Mouse (Mus musculus) forebrain, postnatal 0 days (tissue): ENCODE results near the gene Tmx2. TPM values are rescaled to one million over a fixed set of nuclear protein-coding genes. Genes with fewer than 3 reads are reported as not detected.
A peak's percentile ranks its signal among the peaks of the same experiment; 100 is the strongest.

Experiments
- ATAC-seq: fragments of 200-750 bp; cut with Nextera tagmentation; 2 replicates; pipeline ENCODE4 v1.8.0; 2017; ENCODE audit warnings: mild to moderate bottlenecking, moderate library complexity
- DNase-seq: peaks from one replicate; pipeline ENCODE4 v3.0.0-alpha.2; 2015
- H3K27ac ChIP-seq: fragments of 300-500 bp; sonication (generic); 2 replicates; pipeline ENCODE4 v1.5.1; 2014; ENCODE audit warnings: low read depth, mild to moderate bottlenecking, antibody characterized with exemption, low read length, moderate library complexity, mixed read lengths
- H3K27me3 ChIP-seq: fragments of 300-500 bp; sonication (generic); 2 replicates; pipeline ENCODE4 v1.6.1; 2014; ENCODE audit warnings: mild to moderate bottlenecking, low read length, mixed read lengths; ENCODE audit not compliant: insufficient read depth
- H3K36me3 ChIP-seq: fragments of 300-500 bp; sonication (generic); 2 replicates; pipeline ENCODE4 v1.6.1; 2014; ENCODE audit warnings: mild to moderate bottlenecking, moderate library complexity; ENCODE audit not compliant: insufficient read depth
- H3K4me1 ChIP-seq: fragments of 300-500 bp; sonication (generic); 2 replicates; pipeline ENCODE4 v1.6.1; 2014; ENCODE audit warnings: antibody characterized with exemption; ENCODE audit not compliant: insufficient read depth
- H3K4me2 ChIP-seq: fragments of 300-500 bp; sonication (generic); 2 replicates; pipeline ENCODE4 v1.6.1; 2014; ENCODE audit warnings: low read depth, mild to moderate bottlenecking, moderate library complexity
- H3K4me3 ChIP-seq: fragments of 300-500 bp; sonication (generic); 2 replicates; pipeline ENCODE4 v1.5.1; 2014; ENCODE audit warnings: low read depth, low read length, mixed read lengths
- H3K9ac ChIP-seq: fragments of 300-500 bp; sonication (generic); 2 replicates; pipeline ENCODE4 v1.6.1; 2014; ENCODE audit warnings: mild to moderate bottlenecking
- H3K9me3 ChIP-seq: fragments of 300-500 bp; sonication (generic); 2 replicates; pipeline ENCODE4 v1.6.1; 2016; ENCODE audit warnings: low read length
- CTCF ChIP-seq: sonication (generic); IDR thresholded peaks from 2 replicates; pipeline ENCODE4 v1.5.1; 2016; ENCODE audit warnings: antibody characterized with exemption, control low read depth, low read depth
- WGBS: fragments of 180-500 bp; shearing (Covaris S2); extraction: QIAGEN DNeasy Blood & Tissue Kit; methylation state at CpG from one replicate; pipeline ENCODE4 v1.1.7; 2014; 5-methylcytosine and 5-hydroxymethylcytosine counted together
- polyA plus RNA-seq: library from polyadenylated mRNA; unstranded; fragments of >200 nt; fragmentation: Nextera tagmentation; extraction: Ambion mirVana; gene quantifications from 2 replicates; pipeline ENCODE4 v1.2.1, GENCODE M21; 2015
- total RNA-seq: library from RNA; depleted of rRNA; stranded (reverse); fragments of >200 nt; gene quantifications from 2 replicates; pipeline ENCODE4 v1.2.3, GENCODE M21; 2014

The Tmx2 gene
- total and polyA plus RNA-seq, 2 experiments from 2014 or later = 130 to 248 TPM

DNA sequence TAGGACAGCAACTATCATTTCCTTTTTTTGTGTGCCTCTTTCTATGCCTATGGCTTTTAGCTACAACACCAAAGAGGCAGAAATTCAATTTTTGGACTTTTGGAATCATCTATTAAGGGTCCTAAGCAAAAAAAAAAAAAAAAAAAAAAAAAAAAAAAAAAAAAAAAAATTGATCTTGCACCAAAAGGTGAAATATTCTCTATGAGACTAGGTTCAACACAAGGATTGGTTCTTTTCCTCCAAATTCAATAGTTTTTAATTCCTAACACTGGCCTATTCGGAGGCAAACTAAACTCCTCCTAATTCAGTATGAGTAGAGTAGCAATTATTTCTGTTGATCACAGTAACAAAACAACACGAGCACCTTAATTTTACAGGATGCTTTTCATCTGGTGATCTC, 33.0 kb upstream of the Tmx2 start:
- Histone ChIP-seq H3K4me1 (peaks cover 9% of the 10 kb centered on the region; the same call in 1 of the 2 replicates), H3K4me2 (no peak overlapping the region), H3K36me3 (peaks cover 16% of the 10 kb centered on the region), H3K4me3 (no peak overlapping the region), H3K27ac (no peak overlapping the region), H3K9me3 (no peaks in the 10 kb centered on the region), H3K9ac (no peak overlapping the region), H3K27me3 (no peaks in the 10 kb centered on the region)
- no peak for TF ChIP-seq CTCF
- ATAC-seq (no peak), DNase-seq (no peak)
- 82% methylated on average over 2 of the region's 2 CpGs for WGBS

GRCm38 (mm10) chr2:84707523-84707922, 28.6 kb upstream of the Tmx2 start:
- no peak overlapping the region for H3K4me3 ChIP-seq
- no peaks in the 10 kb centered on the region for H3K27me3 ChIP-seq
- no peak overlapping the region for H3K9ac ChIP-seq
- no peak for TF ChIP-seq CTCF
- H3K9me3 ChIP-seq = no peaks in the 10 kb centered on the region
- 0 out of 2 replicates have a peak, but pooled peaks cover 3% of the 10 kb centered on the region for H3K4me1 ChIP-seq
- ATAC-seq = no peak
- DNase-seq = no peak
- WGBS = 10% methylated on average over 1 of the region's 1 CpGs
- no peak overlapping the region for H3K27ac ChIP-seq
- H3K36me3 ChIP-seq = peaks cover 28% of the 10 kb centered on the region
- H3K4me2 ChIP-seq = no peak overlapping the region

GRCm38 (mm10) chr2:84705295-84705694, 26.4 kb upstream of the Tmx2 start:
- Histone ChIP-seq H3K4me2 (no peak overlapping the region), H3K4me1 (0 out of 2 replicates have a peak, but pooled peaks cover 3% of the 10 kb centered on the region), H3K27ac (no peak overlapping the region), H3K4me3 (no peak overlapping the region), H3K9me3 (no peaks in the 10 kb centered on the region), H3K9ac (no peak overlapping the region), H3K27me3 (no peaks in the 10 kb centered on the region), H3K36me3 (peaks cover 24% of the 10 kb centered on the region)
- DNase-seq (no peak), ATAC-seq (no peak)
- 94% methylated on average over 1 of the region's 1 CpGs for WGBS
- no peak for TF ChIP-seq CTCF

DNA sequence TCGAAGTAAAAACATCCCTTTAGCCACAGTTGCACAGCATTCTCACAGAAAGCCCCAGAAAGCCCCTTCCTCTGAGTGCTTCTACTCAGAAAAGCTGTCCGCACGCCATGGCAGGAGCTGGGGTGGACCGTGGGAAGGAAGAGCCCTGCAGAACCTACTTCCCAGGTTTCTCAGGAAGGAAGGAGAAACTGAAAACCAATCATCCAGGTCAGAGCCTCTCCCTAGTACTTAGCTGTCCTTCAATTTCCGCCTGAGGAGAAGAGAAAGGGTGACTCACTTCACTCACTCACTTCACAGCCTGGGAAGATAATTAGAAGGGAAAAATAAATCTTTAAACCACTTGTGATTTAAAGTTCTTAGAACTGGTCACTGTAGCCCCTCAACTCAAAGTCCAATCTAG, 25.4 kb upstream of the Tmx2 start:
- no peaks in the 10 kb centered on the region for H3K27me3 ChIP-seq
- H3K4me2 ChIP-seq = no peak overlapping the region
- H3K9me3 ChIP-seq = no peaks in the 10 kb centered on the region
- H3K9ac ChIP-seq = no peak overlapping the region
- peaks cover 18% of the 10 kb centered on the region for H3K36me3 ChIP-seq
- no peak for DNase-seq
- TF ChIP-seq CTCF = no peak
- no peak overlapping the region for H3K4me3 ChIP-seq
- WGBS = 77% methylated on average over 5 of the region's 5 CpGs
- no peak for ATAC-seq
- no peak overlapping the region for H3K27ac ChIP-seq
- 0 out of 2 replicates have a peak, but pooled peaks cover 3% of the 10 kb centered on the region for H3K4me1 ChIP-seq

DNA sequence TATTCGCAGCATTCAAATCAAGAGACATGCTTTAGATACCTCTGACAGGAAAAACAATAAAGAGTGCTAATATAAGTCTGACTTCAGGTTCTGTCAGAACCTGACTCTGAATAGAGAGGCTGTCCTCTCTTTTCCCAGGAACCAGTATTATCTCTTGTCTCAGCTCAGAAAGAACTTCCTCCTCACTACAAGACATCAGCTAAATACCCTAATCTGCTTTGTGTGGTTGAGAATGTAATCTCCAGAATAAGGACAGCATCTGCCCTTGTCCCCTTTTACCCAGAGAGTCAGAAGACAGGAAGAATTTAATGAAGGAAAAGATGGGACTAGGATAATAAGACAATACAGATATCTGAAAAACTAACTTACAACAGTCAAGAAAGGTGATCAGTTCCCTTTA, 24.6 kb upstream of the Tmx2 start:
- H3K27ac ChIP-seq = no peak overlapping the region
- 93% methylated on average over 1 of the region's 1 CpGs for WGBS
- H3K27me3 ChIP-seq = no peaks in the 10 kb centered on the region
- no peak overlapping the region for H3K9ac ChIP-seq
- peaks cover 14% of the 10 kb centered on the region for H3K36me3 ChIP-seq
- no peaks in the 10 kb centered on the region for H3K9me3 ChIP-seq
- H3K4me3 ChIP-seq = no peak overlapping the region
- H3K4me2 ChIP-seq = no peak overlapping the region
- ATAC-seq = no peak
- DNase-seq = no peak
- H3K4me1 ChIP-seq = no peaks in the 10 kb centered on the region
- TF ChIP-seq CTCF = no peak

DNA sequence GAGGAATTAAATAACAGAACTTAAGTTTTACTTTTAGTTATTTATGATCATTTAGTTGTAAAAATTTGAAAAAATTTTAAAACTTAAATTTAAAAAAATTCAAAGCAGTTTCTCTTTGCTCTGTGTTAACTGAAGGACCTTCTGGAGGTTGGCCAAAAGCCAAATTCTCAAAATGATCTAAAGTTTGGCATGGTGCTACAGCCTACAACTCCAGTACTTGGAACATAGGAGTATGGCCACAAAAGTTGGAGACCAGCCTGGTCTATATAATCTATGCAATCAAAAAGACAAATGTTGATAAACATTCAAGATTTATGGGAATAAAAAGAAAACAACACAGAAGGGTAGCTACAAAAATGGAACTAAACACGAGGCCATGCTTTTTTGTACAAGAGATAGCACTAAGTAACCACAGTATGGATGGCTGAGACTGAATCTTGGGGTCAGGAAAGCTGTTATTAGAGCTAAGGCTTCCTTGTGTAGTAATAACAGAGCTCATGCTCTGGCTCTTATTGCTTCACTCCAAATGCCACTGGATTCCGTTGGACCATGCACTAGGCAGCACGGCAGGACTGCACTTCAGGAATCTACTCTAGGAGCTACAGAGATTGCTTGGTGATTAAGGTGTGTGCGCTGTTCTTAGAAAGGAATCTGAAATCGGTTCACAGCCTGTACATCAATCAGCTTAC, 16.2 kb upstream of the Tmx2 start:
- Histone ChIP-seq H3K9me3 (no peaks in the 10 kb centered on the region), H3K4me1 (no peaks in the 10 kb centered on the region), H3K4me3 (no peak overlapping the region), H3K9ac (no peak overlapping the region), H3K27me3 (no peaks in the 10 kb centered on the region), H3K27ac (no peak overlapping the region), H3K36me3 (peaks cover 46% of the 10 kb centered on the region), H3K4me2 (no peak overlapping the region)
- DNase-seq (no peak), ATAC-seq (peak; percentile 58; the same call in 1 of the 2 replicates)
- TF ChIP-seq CTCF = no peak
- 86% methylated on average over 5 of the region's 5 CpGs for WGBS

GRCm38 (mm10) chr2:84690050-84690449, 11.1 kb upstream of the Tmx2 start:
- 79% methylated on average over 12 of the region's 12 CpGs for WGBS

More at GRCm38 (mm10) chr2:84690050-84690449, 11.1 kb upstream of the Tmx2 start:
- Histone ChIP-seq H3K9ac (no peak overlapping the region), H3K4me3 (no peak overlapping the region), H3K4me1 (no peaks in the 10 kb centered on the region), H3K4me2 (no peak overlapping the region), H3K9me3 (no peaks in the 10 kb centered on the region), H3K36me3 (peaks cover 84% of the 10 kb centered on the region), H3K27ac (no peak overlapping the region), H3K27me3 (no peaks in the 10 kb centered on the region)
- ATAC-seq (no peak), DNase-seq (no peak)
- TF ChIP-seq CTCF = no peak
